Mouse (Mus musculus) midbrain, embryonic 10.5 days (tissue): Measurements from ENCODE around the gene Snx33. TPM values are rescaled to one million over a fixed set of nuclear protein-coding genes. Genes with fewer than 3 reads are reported as not detected.
"Not testable (repeated sequence)": the region's sequence is repeated elsewhere in the genome, so short reads cannot be mapped to it uniquely, and the experiment has no call there.

ENCODE experiments used
- DNase-seq: peaks from one replicate; pipeline ENCODE4 v3.0.0-alpha.2; 2017; ENCODE audit warnings: low spot score
- H3K27ac ChIP-seq: fragments of 300-500 bp; sonication (generic); replicated peaks from 2 replicates; pipeline ENCODE4 v1.5.1; 2016; ENCODE audit warnings: mild to moderate bottlenecking
- H3K27me3 ChIP-seq: fragments of 300-500 bp; sonication (generic); 2 replicates; pipeline ENCODE4 v1.6.1; 2016; ENCODE audit warnings: low read depth, mild to moderate bottlenecking; ENCODE audit not compliant: poor library complexity, severe bottlenecking
- H3K36me3 ChIP-seq: fragments of 300-500 bp; sonication (generic); 2 replicates; pipeline ENCODE4 v1.6.1; 2016; ENCODE audit warnings: mild to moderate bottlenecking, moderate library complexity
- H3K4me1 ChIP-seq: fragments of 300-500 bp; sonication (generic); 2 replicates; pipeline ENCODE4 v1.6.1; 2016
- H3K4me3 ChIP-seq: fragments of 300-500 bp; sonication (generic); 2 replicates; pipeline ENCODE4 v1.5.1; 2016; ENCODE audit warnings: mild to moderate bottlenecking, moderate library complexity
- H3K9me3 ChIP-seq: fragments of 300-500 bp; sonication (generic); replicated peaks from 2 replicates; pipeline ENCODE4 v1.6.1; 2016; ENCODE audit warnings: mild to moderate bottlenecking
- WGBS: fragments of 180-500 bp; shearing (Covaris S2); methylation state at CpG from one replicate; pipeline ENCODE4 v1.1.7; 2016; 5-methylcytosine and 5-hydroxymethylcytosine counted together
- polyA plus RNA-seq: library from polyadenylated mRNA; unstranded; fragments of >200 nt; fragmentation: Nextera tagmentation; extraction: Ambion mirVana; gene quantifications from 2 replicates; pipeline ENCODE4 v1.2.1, GENCODE M21; 2016

Snx33 gene
- polyA plus RNA-seq, result 8.0 and 8.4 TPM in 2 replicates

DNA sequence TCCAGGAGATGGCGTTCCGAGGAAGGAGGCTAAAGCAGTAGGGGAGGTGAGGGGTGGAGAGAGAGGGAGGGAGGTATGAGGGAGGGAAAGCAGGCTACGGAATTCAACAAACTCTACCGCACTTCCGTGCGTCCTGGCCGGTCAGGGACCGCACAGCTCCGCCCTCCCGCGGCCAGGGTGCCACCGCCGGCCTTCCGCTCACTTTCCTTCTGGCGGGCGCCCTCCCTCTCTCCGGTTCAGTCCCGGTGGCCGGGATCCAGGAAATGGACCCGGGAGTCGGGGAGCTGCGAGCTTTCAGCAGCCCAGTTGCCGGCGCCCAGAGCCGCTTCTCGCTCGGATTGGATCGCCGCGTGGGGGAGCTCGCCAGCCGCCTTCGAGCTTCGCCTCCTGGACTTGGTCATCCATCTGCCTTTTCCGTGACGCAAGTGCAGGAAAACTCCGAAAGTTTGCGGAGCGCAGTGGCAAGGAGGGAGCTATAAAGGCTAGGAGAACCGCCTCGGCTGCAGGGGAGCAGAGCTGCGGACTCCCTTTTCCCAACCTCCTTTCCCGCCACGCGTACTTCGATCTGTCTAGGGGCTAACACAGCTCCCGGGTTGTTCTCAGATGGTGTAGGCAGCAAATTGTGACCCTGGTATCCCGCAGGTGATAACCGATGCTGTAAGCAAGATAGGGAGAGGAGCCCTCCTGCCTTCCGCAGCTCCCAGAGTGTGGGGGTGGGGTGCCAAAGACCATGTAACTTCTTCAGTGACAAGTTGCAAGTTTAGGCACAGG is at the start of gene Snx33:
Gene Snx33, minus strand, starts transcription at position 331 of the 771 bp plus-strand sequence.
- H3K4me1 ChIP-seq, result peaks cover 51% of the 10 kb centered on the region
- peak within 1 kb of the TSS; percentile 95 for H3K27ac ChIP-seq
- 0% methylated on average over 50 of the region's 50 CpGs for WGBS
- no peaks in the 10 kb centered on the region for H3K9me3 ChIP-seq
- peak within 1 kb of the TSS; percentile 75 for H3K4me3 ChIP-seq
- DNase-seq, result peak; percentile 93
- H3K36me3 ChIP-seq, result peaks cover 29% of the 10 kb centered on the region
- peaks cover 15% of the 10 kb centered on the region for H3K27me3 ChIP-seq

GRCm38 (mm10) chr9:56975199-56975598 is 47.0 kb upstream of the Snx33 start:
- no peaks in the 10 kb centered on the region for H3K9me3 ChIP-seq
- no peak overlapping the region for H3K4me3 ChIP-seq
- H3K27ac ChIP-seq, result no peak overlapping the region
- no peaks in the 10 kb centered on the region for H3K4me1 ChIP-seq
- no peak for DNase-seq
- WGBS, result 89% methylated on average over 3 of the region's 3 CpGs
- H3K27me3 ChIP-seq, result no peaks in the 10 kb centered on the region
- H3K36me3 ChIP-seq, result peaks cover 30% of the 10 kb centered on the region

GRCm38 (mm10) chr9:56973960-56974524 is 45.9 kb upstream of the Snx33 start:
- DNase-seq, result no peak
- 89% methylated on average over 8 of the region's 8 CpGs for WGBS

GRCm38 (mm10) chr9:56970158-56970557 is 42.0 kb upstream of the Snx33 start:
- no peaks in the 10 kb centered on the region for H3K27me3 ChIP-seq
- no peaks in the 10 kb centered on the region for H3K9me3 ChIP-seq
- peaks cover 36% of the 10 kb centered on the region for H3K36me3 ChIP-seq
- no peaks in the 10 kb centered on the region for H3K4me1 ChIP-seq
- H3K27ac ChIP-seq, result no peak overlapping the region
- no peak for DNase-seq
- WGBS, result 81% methylated on average over 2 of the region's 2 CpGs
- no peak overlapping the region for H3K4me3 ChIP-seq

More at GRCm38 (mm10) chr9:56973960-56974524, 45.9 kb upstream of the Snx33 start:
- no peak overlapping the region for H3K4me3 ChIP-seq
- no peaks in the 10 kb centered on the region for H3K9me3 ChIP-seq
- no peak overlapping the region for H3K27ac ChIP-seq
- H3K4me1 ChIP-seq, result no peaks in the 10 kb centered on the region
- H3K36me3 ChIP-seq, result peaks cover 26% of the 10 kb centered on the region
- H3K27me3 ChIP-seq, result no peaks in the 10 kb centered on the region

- Histone ChIP-seq H3K9me3 (peaks cover 5% of the 10 kb centered on the region; the same call in 1 of the 2 replicates), H3K36me3 (peaks cover 60% of the 10 kb centered on the region), H3K27me3 (no peaks in the 10 kb centered on the region), H3K4me3 (no peak overlapping the region), H3K4me1 (no peaks in the 10 kb centered on the region), H3K27ac (no peak overlapping the region)
- WGBS, result 92% methylated on average over 3 of the region's 3 CpGs
- no peak for DNase-seq
These were observed 33.4 kb upstream of the Snx33 start for GRCm38 (mm10) chr9:56961591-56961990.

DNA sequence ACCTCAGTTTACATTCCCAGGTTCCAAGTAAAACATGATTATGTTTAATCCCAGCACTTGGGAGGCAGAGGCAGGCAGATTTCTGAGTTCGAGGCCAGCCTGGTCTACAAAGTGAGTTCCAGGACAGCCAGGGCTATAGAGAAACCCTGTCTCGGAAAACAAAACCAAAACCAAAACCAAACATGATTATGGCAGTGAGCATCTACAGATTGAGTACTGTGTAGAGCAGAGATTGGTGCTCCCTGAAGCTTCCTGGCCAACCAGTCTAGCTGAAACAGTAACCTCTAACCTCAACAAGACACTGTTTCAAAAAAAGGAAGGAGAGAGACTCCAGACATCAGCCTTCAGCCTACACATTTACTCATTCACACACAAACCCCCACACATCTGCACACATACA is 30.5 kb upstream of the Snx33 start:
- no peak overlapping the region for H3K27ac ChIP-seq
- H3K4me3 ChIP-seq, result no peak overlapping the region
- peaks cover 5% of the 10 kb centered on the region; the same call in 1 of the 2 replicates for H3K9me3 ChIP-seq
- no peak for DNase-seq
- 93% methylated on average over 2 of the region's 2 CpGs for WGBS
- peaks cover 51% of the 10 kb centered on the region for H3K36me3 ChIP-seq
- H3K27me3 ChIP-seq, result no peaks in the 10 kb centered on the region
- no peaks in the 10 kb centered on the region for H3K4me1 ChIP-seq

GRCm38 (mm10) chr9:56956966-56957675 is 28.9 kb upstream of the Snx33 start:
- DNase-seq, result no peak
- 85% methylated on average over 7 of the region's 7 CpGs for WGBS

GRCm38 (mm10) chr9:56953562-56953961 is 25.4 kb upstream of the Snx33 start:
- no peaks in the 10 kb centered on the region for H3K27me3 ChIP-seq
- H3K9me3 ChIP-seq, result no peaks in the 10 kb centered on the region
- peaks cover 19% of the 10 kb centered on the region for H3K36me3 ChIP-seq
- H3K4me1 ChIP-seq, result peaks cover 17% of the 10 kb centered on the region
- WGBS, result 94% methylated on average over 1 of the region's 1 CpGs
- DNase-seq, result no peak
- no peak overlapping the region for H3K4me3 ChIP-seq
- H3K27ac ChIP-seq, result no peak overlapping the region

More at GRCm38 (mm10) chr9:56956966-56957675, 28.9 kb upstream of the Snx33 start:
- Histone ChIP-seq H3K4me1 (0 out of 2 replicates have a peak, but pooled peaks cover 2% of the 10 kb centered on the region), H3K27ac (no peak overlapping the region), H3K9me3 (peaks cover 5% of the 10 kb centered on the region; the same call in 1 of the 2 replicates), H3K4me3 (no peak overlapping the region), H3K36me3 (peaks cover 36% of the 10 kb centered on the region), H3K27me3 (no peaks in the 10 kb centered on the region)

DNA sequence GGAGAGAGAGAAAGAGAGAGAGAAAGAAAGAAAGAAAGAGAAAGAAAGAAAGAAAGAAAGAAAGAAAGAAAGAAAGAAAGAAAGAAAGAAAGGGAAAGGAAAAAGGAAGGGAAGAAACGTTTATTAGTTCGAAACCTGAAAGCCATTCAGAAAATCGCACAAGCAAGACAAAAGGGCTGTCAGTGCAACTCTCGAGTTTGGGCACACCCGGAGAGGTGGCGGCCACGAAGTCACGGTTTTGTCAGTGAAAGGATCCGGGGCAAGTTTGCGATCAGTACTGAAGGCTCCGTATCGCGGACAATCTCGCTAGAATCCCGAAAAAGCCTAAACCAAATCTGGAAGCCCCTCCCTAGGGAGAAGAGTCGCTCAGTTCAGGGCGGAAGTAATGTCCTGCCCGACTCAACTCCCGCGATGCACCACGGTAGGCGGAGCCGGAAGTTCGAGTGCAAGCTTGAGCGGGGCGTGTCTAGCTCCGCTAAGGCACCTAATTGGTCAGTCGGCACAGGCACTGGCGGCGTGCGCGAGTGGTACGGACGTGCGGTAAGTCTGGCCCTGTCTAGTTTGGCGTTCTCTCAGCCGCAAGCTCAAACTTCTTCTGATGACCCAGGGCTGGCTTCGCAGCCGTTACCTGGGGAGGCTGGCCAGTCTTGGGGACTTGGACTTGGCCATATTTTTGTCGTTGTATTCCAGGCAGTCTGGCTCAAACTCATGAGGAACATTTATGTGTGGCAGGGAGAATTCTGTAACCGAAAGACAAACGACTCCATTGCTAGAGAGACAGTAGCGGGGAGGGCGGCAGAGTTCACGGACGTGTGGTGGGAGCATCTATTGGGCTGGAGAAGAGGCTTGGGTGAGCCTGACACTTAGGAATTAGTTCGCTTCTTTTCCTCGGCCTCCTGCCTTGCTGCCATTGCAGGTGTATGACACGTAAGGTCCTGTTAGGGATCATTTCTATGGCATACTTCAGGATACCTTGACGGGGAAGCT is 22.5 kb upstream of the Snx33 start, which contains the start of gene Snupn:
Gene Snupn, plus strand, starts transcription at position 465 of the 987 bp plus-strand sequence.
- Histone ChIP-seq H3K4me3 (peak within 1 kb of the TSS; percentile 71), H3K27ac (peak within 1 kb of the TSS; percentile 92), H3K4me1 (peaks cover 17% of the 10 kb centered on the region), H3K9me3 (no peaks in the 10 kb centered on the region), H3K36me3 (peaks cover 3% of the 10 kb centered on the region; the same call in 1 of the 2 replicates), H3K27me3 (no peaks in the 10 kb centered on the region)
- 1% methylated on average over 50 of the region's 50 CpGs for WGBS
- peak; percentile 98 for DNase-seq

- Histone ChIP-seq H3K4me1 (peaks cover 17% of the 10 kb centered on the region), H3K9me3 (no peaks in the 10 kb centered on the region), H3K27me3 (no peaks in the 10 kb centered on the region), H3K36me3 (no peaks in the 10 kb centered on the region), H3K4me3 (peak overlapping the region; percentile 71), H3K27ac (peak overlapping the region; percentile 92)
- WGBS, result 38% methylated on average over 13 of the region's 13 CpGs
- DNase-seq, result peak; percentile 18
These were observed 21.6 kb upstream of the Snx33 start for GRCm38 (mm10) chr9:56949767-56950166.

- H3K36me3 ChIP-seq, H3K27me3 ChIP-seq, H3K4me3 ChIP-seq, DNase-seq, H3K9me3 ChIP-seq, H3K27ac ChIP-seq: not testable (repeated sequence)
- H3K4me1 ChIP-seq, result peaks cover 17% of the 10 kb centered on the region
- 89% methylated on average over 5 of the region's 5 CpGs for WGBS
These were observed 20.5 kb upstream of the Snx33 start for GRCm38 (mm10) chr9:56948699-56949098.

GRCm38 (mm10) chr9:56947481-56947880 is 19.3 kb upstream of the Snx33 start:
- H3K4me1 ChIP-seq, result peaks cover 17% of the 10 kb centered on the region
- not testable (repeated sequence) for H3K27ac ChIP-seq, H3K27me3 ChIP-seq, H3K36me3 ChIP-seq, H3K4me3 ChIP-seq, H3K9me3 ChIP-seq
- WGBS, result 36% methylated on average over 3 of the region's 3 CpGs
- DNase-seq, result peak; percentile 40
